Mouse (Mus musculus) lung, adult 2 months (tissue): ENCODE results near the gene A730061H03Rik. TPM values are rescaled to one million over a fixed set of nuclear protein-coding genes. Genes with fewer than 3 reads are reported as not detected.

ENCODE experiments used
- DNase-seq: peaks from one replicate; pipeline ENCODE4 v3.0.0; 2022
- H3K4me1 ChIP-seq: fragments of 200-500 bp; 2 replicates; pipeline ENCODE4 v1.6.1; 2011; ENCODE audit warnings: low read length; ENCODE audit not compliant: control insufficient read depth, insufficient read depth
- H3K4me3 ChIP-seq: fragments of 200-500 bp; replicated peaks from 2 replicates; pipeline ENCODE3; 2011; ENCODE audit warnings: low read depth, mild to moderate bottlenecking, control low read depth, low read length; ENCODE audit errors: extremely low read depth
- CTCF ChIP-seq: fragments of 200-500 bp; IDR thresholded peaks from 2 replicates; pipeline ENCODE4 v1.5.1; 2011; ENCODE audit warnings: mild to moderate bottlenecking, low read length, control low read depth; ENCODE audit not compliant: insufficient read depth
- POLR2A ChIP-seq: fragments of 200-500 bp; IDR thresholded peaks from 2 replicates; pipeline ENCODE4 v1.6.1; 2011; ENCODE audit warnings: low read depth, mild to moderate bottlenecking, control low read depth, low read length, borderline replicate concordance; ENCODE audit errors: extremely low read depth
- WGBS: fragments of 180-500 bp; shearing (Covaris S2); methylation state at CpG from one replicate; pipeline ENCODE4 v1.1.7; 2018; 5-methylcytosine and 5-hydroxymethylcytosine counted together
- polyA plus RNA-seq: library from polyadenylated mRNA; depleted of rRNA; stranded (reverse); fragments of >200 nt; gene quantifications from 2 replicates; pipeline ENCODE4 v1.2.3, GENCODE M21; 2012; rRNA removed

Gene A730061H03Rik
- polyA plus RNA-seq, 1 experiment, result 1.8 TPM

GRCm38 (mm10) chr14:55524062-55524461 is 36.1 kb downstream of the A730061H03Rik start:
- DNase-seq, result no peak
- Histone ChIP-seq H3K4me1 (no peaks in the 10 kb centered on the region), H3K4me3 (no peak overlapping the region)
- 31% methylated on average over 4 of the region's 4 CpGs for WGBS
- TF ChIP-seq CTCF, result no peak
- TF ChIP-seq POLR2A, result no peak

GRCm38 (mm10) chr14:55520451-55521361 is 39.5 kb downstream of the A730061H03Rik start:
- no peaks in the 10 kb centered on the region for H3K4me1 ChIP-seq
- WGBS, result 3% methylated on average over 61 of the region's 61 CpGs
- no peak overlapping the region for H3K4me3 ChIP-seq
- TF ChIP-seq CTCF, result no peak
- TF ChIP-seq POLR2A, result no peak
- peak; percentile 14 for DNase-seq

- 68% methylated on average over 4 of the region's 4 CpGs for WGBS
- no peak for DNase-seq
- Histone ChIP-seq H3K4me3 (no peak overlapping the region), H3K4me1 (no peaks in the 10 kb centered on the region)
- TF ChIP-seq POLR2A (no peak), CTCF (no peak)
Observed at GRCm38 (mm10) chr14:55519604-55520003, 40.6 kb downstream of the A730061H03Rik start.

- H3K4me3 ChIP-seq, result no peak overlapping the region
- TF ChIP-seq POLR2A (no peak), CTCF (no peak)
- no peak for DNase-seq
- H3K4me1 ChIP-seq, result no peaks in the 10 kb centered on the region
- 60% methylated on average over 2 of the region's 2 CpGs for WGBS
Observed at GRCm38 (mm10) chr14:55518897-55519296, 41.3 kb downstream of the A730061H03Rik start.

GRCm38 (mm10) chr14:55515846-55516245 is 44.4 kb downstream of the A730061H03Rik start:
- TF ChIP-seq CTCF (no peak), POLR2A (no peak)
- Histone ChIP-seq H3K4me1 (no peaks in the 10 kb centered on the region), H3K4me3 (no peak overlapping the region)
- DNase-seq, result no peak
- WGBS, result 86% methylated on average over 4 of the region's 4 CpGs

DNA sequence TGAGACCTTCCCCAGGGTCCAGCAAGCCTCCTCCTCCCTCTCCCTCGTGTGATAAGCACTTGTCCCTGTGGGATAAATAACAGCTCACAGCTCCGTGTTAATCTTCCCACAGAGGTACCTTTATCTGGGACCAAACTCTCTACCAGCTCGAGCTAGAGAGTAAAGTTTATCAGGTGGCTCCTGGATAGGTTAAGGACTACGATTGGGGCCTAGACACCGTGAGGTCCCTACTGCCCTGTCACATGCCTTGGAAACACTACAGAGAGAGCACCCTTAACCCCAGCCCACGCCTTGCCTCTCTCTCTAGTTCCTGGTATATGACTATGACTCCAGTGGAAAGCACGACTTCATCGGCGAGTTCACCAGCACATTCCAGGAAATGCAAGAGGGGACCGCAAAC is 46.3 kb downstream of the A730061H03Rik start:
- no peak for DNase-seq
- 45% methylated on average over 10 of the region's 10 CpGs for WGBS
- TF ChIP-seq POLR2A (no peak), CTCF (no peak)
- no peaks in the 10 kb centered on the region for H3K4me1 ChIP-seq
- no peak overlapping the region for H3K4me3 ChIP-seq

DNA sequence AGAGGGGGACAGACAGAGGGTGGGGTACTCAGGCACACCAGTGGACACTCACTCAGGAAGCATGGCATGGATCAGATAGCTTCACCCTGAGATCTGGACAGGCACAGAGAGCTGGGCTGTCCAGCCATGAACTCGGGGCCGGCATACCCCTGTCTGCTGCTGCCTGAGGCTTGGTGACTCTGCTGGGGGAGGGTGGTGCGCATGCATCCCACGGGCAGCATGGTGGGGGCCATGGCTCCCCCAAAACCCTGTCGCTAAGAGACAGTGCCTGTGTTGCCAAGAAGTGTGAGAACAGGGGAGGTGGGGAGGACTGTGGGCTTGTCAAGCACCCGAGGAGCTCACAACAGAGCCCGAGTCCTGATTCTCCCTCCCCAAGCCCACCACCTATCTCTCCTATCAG is 49.2 kb downstream of the A730061H03Rik start:
- no peak for TF ChIP-seq POLR2A
- no peak for TF ChIP-seq CTCF
- no peak for DNase-seq
- 40% methylated on average over 7 of the region's 7 CpGs for WGBS
- Histone ChIP-seq H3K4me3 (no peak overlapping the region), H3K4me1 (no peaks in the 10 kb centered on the region)

DNA sequence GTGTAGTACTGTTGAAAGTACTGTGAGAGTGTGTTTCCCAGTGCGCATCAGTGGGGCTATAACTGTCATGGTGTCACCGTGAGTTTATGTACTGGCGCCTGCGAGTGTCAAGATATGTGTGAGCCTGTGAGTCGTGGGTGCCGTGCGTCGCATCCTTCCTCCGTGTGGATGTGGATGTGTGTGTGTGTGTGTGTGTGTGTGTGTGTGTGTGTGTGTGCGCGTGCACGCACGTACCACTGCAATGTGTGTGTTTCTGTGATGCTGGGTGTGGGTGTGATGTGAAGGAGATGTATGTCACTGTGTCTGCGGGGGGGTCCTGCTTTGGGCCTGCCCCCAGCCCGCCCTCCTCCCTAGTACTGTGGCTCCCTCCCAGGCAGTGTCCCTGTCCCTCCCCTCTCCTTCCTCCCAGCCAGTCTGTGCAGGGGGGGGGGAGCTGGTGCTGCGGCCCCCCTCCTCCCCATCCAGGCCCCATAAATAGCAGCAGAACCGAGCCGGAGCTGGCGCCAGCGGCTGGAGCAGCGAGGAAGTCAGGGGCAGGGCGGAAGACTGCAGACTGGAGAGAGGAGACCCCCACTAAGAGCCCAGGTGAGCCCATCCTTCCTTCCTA is 50.0 kb downstream of the A730061H03Rik start, which contains the start of gene Cpne6:
Cpne6 (plus strand) TSS at position 321 of the 607 bp plus-strand sequence.
- H3K4me3 ChIP-seq, result no peak within 1 kb of the TSS
- 63% methylated on average over 21 of the region's 22 CpGs for WGBS
- TF ChIP-seq POLR2A, result no peak
- no peak for TF ChIP-seq CTCF
- no peaks in the 10 kb centered on the region for H3K4me1 ChIP-seq
- DNase-seq, result no peak

Other genes starting within 250 kb of the A730061H03Rik start
- 25.0 and 28.1 TPM in 2 replicates for gene Dhrs4, start 81.6 kb downstream of the A730061H03Rik start, polyA plus RNA-seq
- 1.8 and 3.0 TPM in 2 replicates for gene Carmil3, start 69.8 kb downstream of the A730061H03Rik start, polyA plus RNA-seq
- gene Cpne6, start 50.0 kb downstream of the A730061H03Rik start, polyA plus RNA-seq, result 0.05 and 0.07 TPM in 2 replicates
- gene Nrl, start 35.4 kb downstream of the A730061H03Rik start, polyA plus RNA-seq, result not detected in 2 replicates
- 31.6 and 34.1 TPM in 2 replicates for gene Pck2, start 20.1 kb downstream of the A730061H03Rik start, polyA plus RNA-seq
- 96.0 and 124 TPM in 2 replicates for gene Dcaf11, start 400 bp downstream of the A730061H03Rik start, polyA plus RNA-seq
- 5.1 and 17.5 TPM in 2 replicates for gene Fitm1, start 15.2 kb upstream of the A730061H03Rik start, polyA plus RNA-seq
- 82.8 and 98.6 TPM in 2 replicates for gene Psme1, start 17.7 kb upstream of the A730061H03Rik start, polyA plus RNA-seq
- gene Emc9, start 24.9 kb upstream of the A730061H03Rik start, polyA plus RNA-seq, result 20.7 and 20.8 TPM in 2 replicates
- gene Psme2, start 30.7 kb upstream of the A730061H03Rik start, polyA plus RNA-seq, result 45.0 and 60.5 TPM in 2 replicates
- gene Rnf31, start 31.3 kb upstream of the A730061H03Rik start, polyA plus RNA-seq, result 37.7 and 42.8 TPM in 2 replicates
- gene Irf9, start 43.2 kb upstream of the A730061H03Rik start, polyA plus RNA-seq, result 77.3 and 82.6 TPM in 2 replicates
- 6.0 and 9.7 TPM in 2 replicates for gene Rec8, start 57.6 kb upstream of the A730061H03Rik start, polyA plus RNA-seq
- gene Ipo4, start 75.6 kb upstream of the A730061H03Rik start, polyA plus RNA-seq, result 52.7 and 83.9 TPM in 2 replicates
- 6.0 and 9.5 TPM in 2 replicates for gene Gm49378, start 77.5 kb upstream of the A730061H03Rik start, polyA plus RNA-seq
- 81.4 and 91.7 TPM in 2 replicates for gene Tm9sf1, start 83.4 kb upstream of the A730061H03Rik start, polyA plus RNA-seq
- gene Tssk4, start 89.8 kb upstream of the A730061H03Rik start, polyA plus RNA-seq, result 0.70 and 1.0 TPM in 2 replicates
- 15.1 and 20.4 TPM in 2 replicates for gene Mdp1, start 100.1 kb upstream of the A730061H03Rik start, polyA plus RNA-seq
- 11.8 and 18.7 TPM in 2 replicates for gene Gmpr2, start 111.5 kb upstream of the A730061H03Rik start, polyA plus RNA-seq
- gene Nedd8, start 111.7 kb upstream of the A730061H03Rik start, polyA plus RNA-seq, result 170 and 270 TPM in 2 replicates
- 11.9 and 14.8 TPM in 2 replicates for gene Tinf2, start 121.4 kb upstream of the A730061H03Rik start, polyA plus RNA-seq
- 3.4 and 30.7 TPM in 2 replicates for gene Tgm1, start 153.5 kb upstream of the A730061H03Rik start, polyA plus RNA-seq
- gene Rabggta, start 161.9 kb upstream of the A730061H03Rik start, polyA plus RNA-seq, result 42.0 and 57.3 TPM in 2 replicates
- 69.2 and 89.0 TPM in 2 replicates for gene Dhrs1, start 185.3 kb upstream of the A730061H03Rik start, polyA plus RNA-seq
- gene Nop9, start 185.3 kb upstream of the A730061H03Rik start, polyA plus RNA-seq, result 12.7 and 16.8 TPM in 2 replicates
- 3.8 and 4.0 TPM in 2 replicates for gene Cideb, start 198.1 kb upstream of the A730061H03Rik start, polyA plus RNA-seq
- gene Ltb4r2, start 201.0 kb upstream of the A730061H03Rik start, polyA plus RNA-seq, result 1.1 and 2.6 TPM in 2 replicates
- gene Ltb4r1, start 205.6 kb upstream of the A730061H03Rik start, polyA plus RNA-seq, result 6.5 and 7.1 TPM in 2 replicates
- 157 and 169 TPM in 2 replicates for gene Adcy4, start 223.7 kb upstream of the A730061H03Rik start, polyA plus RNA-seq
- 7.5 and 10.0 TPM in 2 replicates for gene Ripk3, start 228.5 kb upstream of the A730061H03Rik start, polyA plus RNA-seq